Mouse (Mus musculus): ENCODE data around the gene Synpo2.

Synpo2 gene

DNA sequence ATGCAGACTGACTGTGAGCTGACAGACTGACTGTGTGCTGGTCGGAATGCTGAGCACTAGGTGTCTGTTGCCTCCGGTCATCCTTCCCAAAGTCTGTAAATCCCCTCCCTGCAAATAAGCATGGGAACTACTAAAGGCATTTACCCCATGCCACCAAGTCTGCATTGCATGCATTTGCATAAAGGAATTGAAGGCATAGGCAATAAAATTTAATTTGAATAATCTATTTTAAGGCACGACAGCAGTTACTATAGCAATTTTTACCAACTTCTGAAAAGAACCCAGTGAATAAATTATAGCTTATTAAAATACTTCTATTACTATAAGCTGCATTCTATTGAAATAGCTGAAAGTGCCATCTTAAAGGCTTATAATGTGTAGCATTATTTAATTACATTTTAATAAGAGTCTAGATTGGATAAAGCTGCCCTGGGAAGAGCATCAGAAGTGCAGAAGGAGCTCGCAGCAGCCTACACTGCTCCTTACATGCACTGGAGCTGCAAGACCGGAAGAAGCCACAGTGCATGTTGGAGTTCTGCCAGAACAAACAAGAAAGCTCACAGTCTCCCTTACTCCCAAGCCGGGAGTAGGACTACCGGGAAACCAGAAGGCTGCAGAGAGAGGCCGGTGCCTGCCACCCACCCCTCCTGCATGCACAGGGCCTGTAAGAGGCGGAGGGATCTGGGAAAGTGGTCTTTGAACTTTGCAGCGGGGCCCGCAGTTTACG lies 142.9 kb downstream of the Synpo2 start:
- no peak for DNase-seq (ENCODE audit: low spot score in 2 of 2)

DNA sequence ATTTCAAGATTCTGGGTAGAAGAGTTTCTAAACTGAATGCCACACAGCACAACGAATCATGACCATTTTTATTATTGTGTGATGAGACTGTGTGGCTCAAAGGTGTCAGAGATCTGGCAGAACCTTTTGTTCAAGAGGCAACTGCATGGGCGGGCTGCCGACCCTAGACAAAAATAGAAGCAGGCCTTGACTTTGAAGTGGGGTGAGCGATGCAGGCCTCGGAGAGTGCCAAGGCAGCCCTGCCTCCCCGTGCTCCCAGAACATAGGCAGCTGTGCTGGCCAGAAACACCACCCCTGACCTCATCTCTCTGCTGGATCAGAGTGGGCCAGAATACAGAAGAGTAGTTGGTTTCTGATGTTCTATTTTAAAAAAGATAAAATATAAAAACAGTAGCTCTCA lies 143.5 kb downstream of the Synpo2 start:
- DNase-seq (ENCODE audit: low spot score in 2 of 2) = no peak

DNA sequence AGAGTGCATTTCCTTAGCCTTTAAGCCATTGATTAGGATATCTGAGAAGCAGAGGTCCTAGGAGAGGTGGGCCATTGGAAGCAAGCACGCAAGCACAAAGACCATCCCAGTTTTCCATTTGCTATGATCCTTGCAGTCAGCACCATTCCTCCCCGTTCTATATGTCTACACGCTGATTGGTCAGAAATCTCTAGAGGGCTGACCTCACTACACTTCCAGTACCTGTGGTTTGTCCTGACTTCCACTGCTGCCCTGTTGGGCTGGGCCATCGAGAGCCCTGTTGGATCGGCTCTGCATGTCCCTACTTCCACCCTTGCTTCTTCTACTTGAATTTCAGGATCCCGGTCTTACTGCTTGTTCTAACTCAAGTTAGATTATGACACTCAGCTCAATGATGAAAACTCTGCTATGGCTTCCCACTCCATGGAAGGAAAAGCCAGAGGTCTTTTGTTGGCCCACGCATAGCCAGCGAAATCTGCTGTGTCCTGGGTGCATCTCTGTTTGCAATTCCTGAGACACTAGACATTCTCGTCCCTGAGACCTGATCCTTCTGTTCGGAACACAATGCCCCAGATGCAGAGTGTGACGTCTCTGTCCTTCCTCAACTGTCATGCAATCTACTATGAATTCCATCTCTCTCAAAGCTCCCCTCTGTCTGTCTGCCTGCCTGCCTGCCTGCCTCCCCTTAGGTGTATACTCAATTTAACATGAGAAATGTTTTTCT lies 146.5 kb downstream of the Synpo2 start:
- no peak for DNase-seq (ENCODE audit: low spot score in 2 of 2)

GRCm38 (mm10) chr3:123088284-123088683 lies 147.7 kb downstream of the Synpo2 start:
- DNase-seq (ENCODE audit: low spot score in 2 of 2) = no peak

DNA sequence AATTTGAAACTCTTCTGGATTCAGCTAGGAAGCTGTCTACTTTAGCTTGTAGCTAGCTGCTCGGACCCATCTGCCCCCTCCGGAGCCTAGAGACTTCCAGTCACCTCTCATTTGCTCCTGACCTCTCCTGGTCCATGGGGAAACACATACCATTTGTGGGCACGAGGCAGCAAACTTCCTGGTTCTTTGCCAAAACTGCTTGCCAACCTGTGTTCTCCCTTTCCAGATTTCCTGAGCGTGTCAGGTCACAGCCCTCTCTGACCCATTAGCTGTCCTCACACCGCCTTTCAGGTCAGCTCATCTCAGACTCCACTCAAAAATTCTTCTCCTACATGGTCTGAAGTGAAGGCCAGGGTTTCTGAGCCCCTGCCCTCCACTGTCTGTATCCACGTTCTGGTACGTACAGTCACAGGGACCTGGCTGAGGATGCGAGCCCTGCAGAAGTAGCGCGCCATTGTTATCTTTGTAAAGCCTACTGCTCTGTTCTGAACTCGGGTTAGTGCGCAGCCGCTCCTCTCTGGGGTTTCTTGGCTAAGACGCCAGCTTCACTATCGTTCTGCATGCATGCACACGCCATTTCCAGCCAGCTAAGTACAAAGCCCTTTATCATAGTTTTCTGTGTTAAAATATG lies 150.0 kb downstream of the Synpo2 start:
- no peak for DNase-seq (ENCODE audit: low spot score in 2 of 2)

DNA sequence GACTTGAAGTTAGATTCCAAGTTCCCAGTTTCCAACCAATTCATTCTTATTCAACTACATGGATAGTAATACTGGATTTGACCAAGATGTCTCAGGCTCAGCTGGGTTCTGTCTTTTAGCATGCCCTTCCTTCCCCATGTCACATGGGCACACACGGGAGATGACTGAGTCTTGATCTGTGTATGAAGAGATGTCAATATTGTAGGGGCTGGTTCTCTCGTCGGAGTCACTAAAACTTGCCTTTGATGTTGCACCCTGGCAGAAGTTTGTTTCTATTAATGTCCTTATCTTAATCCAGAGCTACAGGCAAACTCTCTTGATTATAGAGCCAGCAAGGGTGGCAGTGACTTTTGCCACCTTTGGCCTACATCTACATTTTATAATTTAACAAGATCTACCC lies 154.3 kb downstream of the Synpo2 start:
- no peak for DNase-seq (ENCODE audit: low spot score in 2 of 2)

GRCm38 (mm10) chr3:123080943-123081342 lies 155.0 kb downstream of the Synpo2 start:
- DNase-seq (ENCODE audit: low spot score in 2 of 2) = no peak

GRCm38 (mm10) chr3:123080017-123080725 lies 155.8 kb downstream of the Synpo2 start:
- DNase-seq (ENCODE audit: low spot score in 2 of 2) = no peak

- no peak for DNase-seq (ENCODE audit: low spot score in 2 of 2)
These were observed 160.2 kb downstream of the Synpo2 start for GRCm38 (mm10) chr3:123075759-123076158.

- DNase-seq (ENCODE audit: low spot score in 2 of 2) = no peak
These were observed 160.9 kb downstream of the Synpo2 start for GRCm38 (mm10) chr3:123075034-123075433.

GRCm38 (mm10) chr3:123073351-123073750 lies 162.6 kb downstream of the Synpo2 start:
- no peak for DNase-seq (ENCODE audit: low spot score in 2 of 2)

GRCm38 (mm10) chr3:123072472-123072871 lies 163.5 kb downstream of the Synpo2 start:
- no peak for DNase-seq (ENCODE audit: low spot score in 2 of 2)

GRCm38 (mm10) chr3:123070996-123071395 lies 165.0 kb downstream of the Synpo2 start:
- DNase-seq (ENCODE audit: low spot score in 2 of 2) = no peak

DNA sequence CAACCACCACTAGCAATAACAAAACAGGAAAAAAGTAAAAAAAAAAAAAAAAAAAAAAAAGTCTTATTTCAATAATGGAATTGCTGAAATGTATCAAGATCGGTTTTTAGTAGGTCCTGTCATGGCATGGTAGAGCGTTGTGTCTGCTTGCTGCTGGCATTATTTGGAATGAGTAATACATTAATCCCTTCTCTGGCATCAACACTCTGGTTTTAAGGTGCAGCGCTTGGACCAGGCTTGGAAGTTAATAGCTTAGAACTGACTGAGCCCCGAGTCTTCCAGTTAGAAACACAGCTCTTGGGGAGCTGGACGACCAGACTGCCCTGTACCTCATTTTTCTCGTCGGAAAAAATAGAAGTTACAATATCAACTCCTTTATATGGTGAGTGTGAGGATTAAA lies 169.1 kb downstream of the Synpo2 start:
- no peak for DNase-seq (ENCODE audit: low spot score in 2 of 2)

GRCm38 (mm10) chr3:123065466-123065865 lies 170.5 kb downstream of the Synpo2 start:
- no peak for DNase-seq (ENCODE audit: low spot score in 2 of 2)

DNA sequence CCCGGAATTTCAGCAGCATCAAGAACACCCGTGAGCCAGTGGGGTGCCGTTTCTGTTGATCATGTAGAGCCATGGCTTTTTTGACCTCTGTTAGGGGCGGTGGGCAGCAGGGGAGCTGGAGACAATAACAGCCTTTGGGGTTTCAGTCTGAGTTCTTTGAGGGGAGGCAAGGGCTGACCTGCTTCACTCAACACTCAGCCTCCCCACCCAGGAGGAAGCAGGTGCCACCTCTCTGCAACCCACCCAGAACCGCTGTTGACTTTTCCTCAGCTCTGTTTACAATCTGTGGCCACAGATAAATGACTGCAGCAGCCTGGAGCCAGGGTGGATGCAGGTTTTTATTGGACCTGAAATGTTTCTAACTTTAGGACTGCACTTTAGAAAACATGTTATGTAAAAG lies 171.8 kb downstream of the Synpo2 start:
- DNase-seq (ENCODE audit: low spot score in 2 of 2) = no peak

DNA sequence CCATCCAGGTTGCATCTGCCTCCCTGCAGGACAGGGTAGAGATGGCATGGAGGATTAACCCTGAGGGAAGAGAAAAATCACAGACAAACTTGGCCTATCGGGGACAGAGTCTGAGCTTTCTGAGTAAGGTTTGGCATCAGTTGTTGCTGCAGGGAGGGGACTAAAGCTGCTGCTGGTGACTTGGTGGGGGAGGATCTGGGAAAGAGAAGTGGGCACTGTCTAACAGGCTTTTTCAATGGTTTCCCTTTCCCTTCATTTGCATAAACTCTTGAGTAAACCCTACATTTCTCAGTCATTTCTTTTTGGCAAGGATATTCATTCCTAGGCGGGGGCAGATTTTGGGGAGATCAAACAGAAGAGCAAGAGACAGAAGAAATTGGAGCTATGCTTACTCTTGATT lies 174.0 kb downstream of the Synpo2 start:
- no peak for DNase-seq (ENCODE audit: low spot score in 2 of 2)

DNA sequence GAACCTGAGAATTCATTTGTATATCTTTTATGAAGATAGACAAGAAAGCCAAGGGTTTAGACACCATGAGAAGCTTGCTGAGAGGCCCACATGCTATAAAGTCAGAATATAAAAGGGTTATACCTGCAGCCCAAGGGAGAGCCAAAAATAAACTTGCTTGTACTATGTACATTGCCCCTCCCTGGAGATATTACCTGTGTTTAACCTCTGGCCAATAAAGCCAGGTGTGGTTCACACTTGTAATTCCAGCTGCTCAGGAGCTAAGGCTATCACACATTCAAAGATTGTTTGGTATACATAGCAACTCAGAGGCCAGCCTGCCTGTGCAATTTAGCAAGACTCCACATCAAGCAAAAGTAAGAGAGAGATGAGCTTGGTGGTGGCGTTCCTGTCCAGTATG lies 177.1 kb downstream of the Synpo2 start:
- no peak for DNase-seq (ENCODE audit: low spot score in 2 of 2)

DNA sequence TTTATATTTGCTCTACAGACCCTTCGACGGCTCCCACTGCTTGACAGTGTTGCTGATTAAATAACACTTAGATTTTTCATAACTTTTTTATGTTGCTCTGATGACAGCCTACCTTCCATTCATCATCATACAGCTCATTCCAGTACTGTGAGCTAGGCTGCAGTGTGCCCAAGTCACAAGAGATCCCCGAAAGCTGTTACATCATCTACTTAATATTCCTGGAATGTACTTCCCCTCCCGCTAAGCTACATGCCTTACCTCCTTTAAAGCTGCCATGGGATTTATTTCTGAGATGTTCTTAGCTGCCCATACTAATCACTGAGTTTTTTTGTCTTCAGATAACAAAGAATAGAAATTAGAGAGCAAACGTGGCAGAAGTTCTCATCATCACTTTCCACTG lies 181.8 kb downstream of the Synpo2 start:
- no peak for DNase-seq (ENCODE audit: low spot score in 2 of 2)

DNA sequence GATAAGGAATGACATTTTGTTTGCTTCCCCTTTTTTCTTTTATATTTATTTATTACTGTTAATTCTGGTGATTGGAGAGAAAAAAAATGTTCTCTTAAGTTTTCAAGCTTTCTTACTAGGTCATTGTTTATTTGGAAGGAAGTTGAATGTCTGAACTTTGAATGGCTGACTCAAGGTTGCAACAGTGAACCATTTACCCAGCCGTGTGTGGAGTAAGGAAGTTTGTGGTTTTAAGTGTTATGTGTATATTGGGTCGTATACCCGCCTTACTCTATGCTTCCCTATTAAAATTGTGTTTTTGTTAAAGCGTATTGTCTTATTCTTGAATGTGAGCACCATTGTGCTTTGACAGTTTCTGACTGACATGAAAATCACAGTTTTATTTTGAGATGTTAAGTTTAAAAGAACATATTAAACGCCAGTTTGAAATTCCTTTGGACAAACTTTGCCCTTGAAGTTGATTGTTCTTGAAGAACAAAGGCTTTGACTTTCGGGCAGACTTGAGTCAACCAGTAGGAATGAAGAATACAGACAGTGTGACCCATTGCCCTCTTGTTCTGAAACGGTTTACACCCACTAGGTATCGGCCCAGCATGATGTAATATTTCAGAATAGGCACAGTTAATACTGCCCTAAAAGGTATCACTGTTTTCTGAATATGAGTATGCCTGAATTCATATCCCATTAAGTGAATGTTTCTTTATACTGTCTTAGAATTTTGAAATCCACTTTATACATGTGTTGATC lies 182.6 kb downstream of the Synpo2 start:
- no peak for DNase-seq (ENCODE audit: low spot score in 2 of 2)

DNA sequence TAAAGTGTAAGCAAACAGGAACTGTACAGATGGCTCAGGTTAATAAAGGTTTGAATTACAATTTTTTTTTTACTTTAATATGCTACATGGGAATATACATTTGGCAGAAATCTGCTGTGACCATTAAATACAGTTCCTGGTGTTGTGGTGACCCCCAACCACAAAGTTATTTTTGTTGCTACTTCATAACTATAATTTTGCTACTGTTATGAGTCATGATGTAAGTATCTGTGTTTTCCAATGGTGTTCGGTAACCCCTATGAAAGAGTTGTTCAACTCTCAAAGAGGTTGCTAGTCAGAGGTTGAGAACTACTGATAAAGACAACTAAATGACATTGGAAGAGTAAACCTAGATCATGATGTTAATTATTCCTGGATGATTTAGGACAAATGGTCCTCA lies 193.6 kb downstream of the Synpo2 start:
- no peak for DNase-seq (ENCODE audit: low spot score in 2 of 2)

DNA sequence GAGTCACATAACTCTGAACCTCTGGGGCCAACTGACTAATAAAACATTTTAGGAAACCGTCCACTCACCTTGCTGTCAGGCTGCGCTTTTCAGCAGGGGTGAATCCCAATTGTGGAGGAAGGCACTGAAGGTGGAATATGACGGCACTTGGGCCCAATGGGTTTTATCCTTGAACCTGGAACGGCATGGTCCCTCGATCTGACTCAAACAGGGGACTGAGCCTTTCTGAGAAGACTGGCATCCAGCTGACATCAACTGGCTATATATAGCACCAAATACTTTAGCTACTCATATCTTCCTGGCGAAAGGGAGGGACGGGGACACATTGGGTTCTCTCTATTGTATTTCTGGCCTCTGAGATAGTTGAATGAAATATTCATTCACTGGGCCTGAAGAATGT lies 201.2 kb downstream of the Synpo2 start, which contains the start of gene Myoz2:
Gene Myoz2 (minus strand): TSS at position 264 of the 400 bp plus-strand sequence.
- DNase-seq (ENCODE audit: low spot score in 2 of 2) = no peak

Measured in frontal cortex, postnatal 25 days (tissue).